Mouse (Mus musculus): Measurements from ENCODE around the gene Kcnh1. TPM values are rescaled to one million over a fixed set of nuclear protein-coding genes. Genes with fewer than 3 reads are reported as not detected.

The Kcnh1 gene
- total and polyA plus RNA-seq, 2 experiments from 2014 or later = 0.10 to 0.31 TPM

DNA sequence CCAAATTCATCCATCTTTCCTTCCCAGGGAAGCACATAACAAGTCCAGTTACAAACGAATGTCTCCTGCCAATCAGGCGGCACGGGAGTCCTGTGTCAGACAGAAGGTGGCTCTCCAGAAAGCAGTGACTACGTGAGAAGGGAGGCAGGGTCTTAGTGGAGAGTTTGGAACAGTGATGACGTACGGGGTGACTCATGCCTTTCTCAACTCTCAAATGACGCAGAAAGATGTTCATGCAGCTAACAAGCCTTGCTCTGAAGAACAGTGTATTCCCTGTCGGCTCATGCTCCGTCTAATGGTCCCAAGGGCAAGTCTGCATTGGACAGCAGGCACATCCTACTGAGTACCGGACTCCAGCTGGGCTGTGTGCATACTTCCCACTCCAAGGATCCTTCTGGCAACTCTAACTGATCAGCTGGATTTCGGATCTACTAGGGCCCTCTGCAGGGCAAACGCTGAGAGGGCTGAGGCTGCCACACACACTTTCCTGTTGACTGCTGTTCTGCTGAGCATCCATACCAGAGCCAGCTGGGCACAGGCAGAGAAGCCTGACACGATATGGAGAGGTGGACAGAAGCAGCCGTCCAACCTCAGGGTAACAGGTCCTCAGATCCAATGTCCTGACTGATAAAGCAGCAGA, 335.3 kb downstream of the Kcnh1 start:
- DNase-seq (ENCODE audit: low spot score) = no peak

DNA sequence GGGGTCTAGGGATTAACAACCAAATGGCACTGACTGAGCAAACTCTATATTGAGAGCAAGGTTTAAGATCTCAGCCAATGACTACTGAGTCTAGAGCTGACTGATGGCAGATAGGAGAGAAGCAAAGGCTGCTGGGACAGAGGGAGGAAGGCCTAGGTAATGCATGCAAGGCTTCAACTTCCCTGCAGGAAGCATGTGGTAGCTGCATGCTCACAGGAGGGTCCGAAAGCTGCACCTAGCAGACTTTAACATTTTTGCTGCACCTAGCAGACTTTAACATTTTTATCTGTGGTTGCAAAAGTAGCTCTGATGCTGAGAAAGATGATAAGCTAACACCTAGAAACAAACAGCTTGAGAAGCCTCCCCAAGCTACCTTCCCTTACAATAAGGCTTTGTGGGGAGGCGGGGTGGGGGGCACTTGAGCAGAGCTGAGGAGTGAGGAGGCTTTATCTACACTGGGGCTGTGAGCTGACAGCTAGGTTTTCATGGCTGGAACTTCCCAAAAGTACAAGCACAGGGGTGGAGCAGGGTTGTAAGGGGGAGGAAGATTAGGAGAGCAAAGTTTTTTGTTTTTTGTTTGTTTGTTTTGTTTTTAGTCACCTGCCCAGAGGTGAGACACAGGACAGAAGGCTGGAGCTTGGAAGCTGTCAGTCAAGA, 341.0 kb downstream of the Kcnh1 start:
- DNase-seq (ENCODE audit: low spot score) (no peak), ATAC-seq (ENCODE audit: insufficient read depth, low read depth) (no peak)

More for the DNA sequence above, 335.3 kb downstream of the Kcnh1 start:
- 66% methylated on average over 14 of the region's 14 CpGs for WGBS
- Histone ChIP-seq H3K4me2 (ENCODE audit: low read depth, low read length) (no peak overlapping the region), H3K27ac (ENCODE audit: low read depth) (no peak overlapping the region), H3K36me3 (replicated peaks; ENCODE audit: control insufficient read depth, insufficient read depth, low read length) (no peaks in the 10 kb centered on the region), H3K4me3 (ENCODE audit: low read depth, low read length) (no peak overlapping the region), H3K4me1 (ENCODE audit: control insufficient read depth, insufficient read depth) (peaks cover 23% of the 10 kb centered on the region), H3K9ac (replicated peaks; ENCODE audit: low read depth, low read length) (no peak overlapping the region), H3K9me3 (replicated peaks; ENCODE audit: control insufficient read depth, low read length) (no peaks in the 10 kb centered on the region), H3K27me3 (ENCODE audit: control insufficient read depth, insufficient read depth, low read length) (no peaks in the 10 kb centered on the region)
- no peak for TF ChIP-seq CTCF (IDR thresholded peaks at IDR 0.05; ENCODE audit: low read depth)
- no peak for TF ChIP-seq EP300 (IDR thresholded peaks at IDR 0.05; ENCODE audit: low read depth)
- ATAC-seq (ENCODE audit: insufficient read depth, low read depth) = no peak

DNA sequence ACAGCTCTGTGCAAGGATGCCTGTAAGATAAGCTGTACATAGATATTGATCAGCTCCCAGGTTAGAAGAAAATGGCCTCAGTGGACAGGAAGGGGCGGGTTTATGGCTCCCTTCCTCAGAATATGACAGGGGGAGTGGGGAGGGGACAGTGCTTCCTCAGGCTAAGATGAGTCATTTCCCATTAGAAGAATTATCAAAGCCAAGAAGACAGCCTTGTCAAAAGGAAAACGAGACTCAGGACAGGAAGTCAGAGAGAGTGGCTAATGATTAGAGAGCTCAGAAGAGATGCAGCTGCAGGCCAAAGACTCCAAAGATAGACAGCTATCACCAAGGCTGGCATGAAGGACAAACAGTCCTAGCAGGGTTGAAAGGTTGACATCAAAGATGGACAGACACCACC, 341.6 kb downstream of the Kcnh1 start:
- H3K4me3 ChIP-seq (ENCODE audit: low read depth, low read length) = no peak overlapping the region
- H3K9me3 ChIP-seq (replicated peaks; ENCODE audit: control insufficient read depth, low read length) = no peaks in the 10 kb centered on the region
- ATAC-seq (ENCODE audit: insufficient read depth, low read depth) (no peak), DNase-seq (ENCODE audit: low spot score) (no peak)
- no peaks in the 10 kb centered on the region for H3K36me3 ChIP-seq (replicated peaks; ENCODE audit: control insufficient read depth, insufficient read depth, low read length)
- no peak overlapping the region for H3K9ac ChIP-seq (replicated peaks; ENCODE audit: low read depth, low read length)
- peaks cover 20% of the 10 kb centered on the region for H3K4me1 ChIP-seq (ENCODE audit: control insufficient read depth, insufficient read depth)
- no peak overlapping the region for H3K27ac ChIP-seq (ENCODE audit: low read depth)
- TF ChIP-seq EP300 (IDR thresholded peaks at IDR 0.05; ENCODE audit: low read depth) (no peak), CTCF (IDR thresholded peaks at IDR 0.05; ENCODE audit: low read depth) (no peak)
- 33% methylated on average over 2 of the region's 2 CpGs for WGBS
- no peak overlapping the region for H3K4me2 ChIP-seq (ENCODE audit: low read depth, low read length)
- no peaks in the 10 kb centered on the region for H3K27me3 ChIP-seq (ENCODE audit: control insufficient read depth, insufficient read depth, low read length)

More for the DNA sequence above, 341.0 kb downstream of the Kcnh1 start:
- 62% methylated on average over 2 of the region's 2 CpGs for WGBS
- Histone ChIP-seq H3K4me1 (ENCODE audit: control insufficient read depth, insufficient read depth) (peaks cover 20% of the 10 kb centered on the region), H3K4me2 (ENCODE audit: low read depth, low read length) (no peak overlapping the region), H3K36me3 (replicated peaks; ENCODE audit: control insufficient read depth, insufficient read depth, low read length) (no peaks in the 10 kb centered on the region), H3K27me3 (ENCODE audit: control insufficient read depth, insufficient read depth, low read length) (no peaks in the 10 kb centered on the region), H3K9ac (replicated peaks; ENCODE audit: low read depth, low read length) (no peak overlapping the region), H3K27ac (ENCODE audit: low read depth) (no peak overlapping the region), H3K4me3 (ENCODE audit: low read depth, low read length) (no peak overlapping the region), H3K9me3 (replicated peaks; ENCODE audit: control insufficient read depth, low read length) (no peaks in the 10 kb centered on the region)
- TF ChIP-seq EP300 (IDR thresholded peaks at IDR 0.05; ENCODE audit: low read depth) = no peak

DNA sequence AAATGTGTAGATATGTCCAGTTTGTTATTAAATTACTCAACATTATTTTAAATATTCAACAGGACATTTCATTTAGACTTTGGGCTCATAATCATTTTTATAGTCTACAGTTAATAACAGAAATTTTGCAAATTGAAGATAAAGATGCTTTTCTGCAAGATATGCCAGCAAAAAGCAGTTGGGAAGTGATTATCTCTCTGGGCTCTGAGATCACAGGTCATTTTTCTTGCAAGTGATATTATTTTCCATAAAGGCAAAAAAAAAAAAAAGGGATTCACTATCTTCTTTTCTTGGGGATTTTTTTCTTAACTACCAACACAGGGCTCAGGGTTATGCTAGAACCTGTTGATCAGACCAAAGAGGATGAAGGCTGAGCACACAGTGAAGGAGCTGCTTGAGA, 342.4 kb downstream of the Kcnh1 start:
- no peaks in the 10 kb centered on the region for H3K27me3 ChIP-seq (ENCODE audit: control insufficient read depth, insufficient read depth, low read length)

DNA sequence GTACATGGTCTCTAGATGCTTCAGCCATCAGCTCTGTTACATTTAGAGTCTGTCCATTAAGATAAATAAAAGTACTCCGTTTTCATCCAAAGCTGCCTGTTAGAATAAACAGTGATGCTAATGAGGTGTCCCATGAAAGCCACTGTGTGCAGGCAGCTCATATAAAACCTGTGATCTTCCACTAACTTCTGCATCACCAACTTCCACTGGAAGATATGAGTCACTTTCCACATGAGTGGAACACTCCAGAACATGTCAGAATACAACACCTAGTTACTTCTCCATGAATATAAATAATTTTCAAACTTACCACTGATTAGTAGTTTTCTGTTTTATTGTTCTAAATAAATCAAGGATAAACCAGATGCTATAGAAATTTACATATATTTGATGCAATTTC, 345.9 kb downstream of the Kcnh1 start:
- DNase-seq (ENCODE audit: low spot score) (no peak), ATAC-seq (ENCODE audit: insufficient read depth, low read depth) (no peak)
- Histone ChIP-seq H3K27ac (ENCODE audit: low read depth) (no peak overlapping the region), H3K4me1 (ENCODE audit: control insufficient read depth, insufficient read depth) (peaks cover 6% of the 10 kb centered on the region; the same call in 1 of the 2 replicates), H3K4me3 (ENCODE audit: low read depth, low read length) (no peak overlapping the region), H3K9ac (replicated peaks; ENCODE audit: low read depth, low read length) (no peak overlapping the region), H3K4me2 (ENCODE audit: low read depth, low read length) (no peak overlapping the region), H3K27me3 (ENCODE audit: control insufficient read depth, insufficient read depth, low read length) (no peaks in the 10 kb centered on the region), H3K9me3 (replicated peaks; ENCODE audit: control insufficient read depth, low read length) (no peaks in the 10 kb centered on the region), H3K36me3 (replicated peaks; ENCODE audit: control insufficient read depth, insufficient read depth, low read length) (no peaks in the 10 kb centered on the region)
- no peak for TF ChIP-seq CTCF (IDR thresholded peaks at IDR 0.05; ENCODE audit: low read depth)
- TF ChIP-seq EP300 (IDR thresholded peaks at IDR 0.05; ENCODE audit: low read depth) = no peak
- 35% methylated on average over 1 of the region's 1 CpGs for WGBS

More for the DNA sequence above, 342.4 kb downstream of the Kcnh1 start:
- no peak overlapping the region for H3K4me2 ChIP-seq (ENCODE audit: low read depth, low read length)
- H3K36me3 ChIP-seq (replicated peaks; ENCODE audit: control insufficient read depth, insufficient read depth, low read length) = no peaks in the 10 kb centered on the region
- no peaks in the 10 kb centered on the region for H3K9me3 ChIP-seq (replicated peaks; ENCODE audit: control insufficient read depth, low read length)
- ATAC-seq (ENCODE audit: insufficient read depth, low read depth) (no peak), DNase-seq (ENCODE audit: low spot score) (no peak)
- H3K27ac ChIP-seq (ENCODE audit: low read depth) = no peak overlapping the region
- no peak overlapping the region for H3K4me3 ChIP-seq (ENCODE audit: low read depth, low read length)
- no peak overlapping the region for H3K9ac ChIP-seq (replicated peaks; ENCODE audit: low read depth, low read length)
- peaks cover 14% of the 10 kb centered on the region for H3K4me1 ChIP-seq (ENCODE audit: control insufficient read depth, insufficient read depth)
- TF ChIP-seq CTCF (IDR thresholded peaks at IDR 0.05; ENCODE audit: low read depth) = no peak

All from heart, postnatal 0 days (tissue).